Mouse (Mus musculus): ENCODE measurements around the gene Tmem274. TPM values are rescaled to one million over a fixed set of nuclear protein-coding genes. Genes with fewer than 3 reads are reported as not detected.

Tmem274 gene
- total and polyA plus RNA-seq, 2 experiments from 2014 or later: not detected

DNA sequence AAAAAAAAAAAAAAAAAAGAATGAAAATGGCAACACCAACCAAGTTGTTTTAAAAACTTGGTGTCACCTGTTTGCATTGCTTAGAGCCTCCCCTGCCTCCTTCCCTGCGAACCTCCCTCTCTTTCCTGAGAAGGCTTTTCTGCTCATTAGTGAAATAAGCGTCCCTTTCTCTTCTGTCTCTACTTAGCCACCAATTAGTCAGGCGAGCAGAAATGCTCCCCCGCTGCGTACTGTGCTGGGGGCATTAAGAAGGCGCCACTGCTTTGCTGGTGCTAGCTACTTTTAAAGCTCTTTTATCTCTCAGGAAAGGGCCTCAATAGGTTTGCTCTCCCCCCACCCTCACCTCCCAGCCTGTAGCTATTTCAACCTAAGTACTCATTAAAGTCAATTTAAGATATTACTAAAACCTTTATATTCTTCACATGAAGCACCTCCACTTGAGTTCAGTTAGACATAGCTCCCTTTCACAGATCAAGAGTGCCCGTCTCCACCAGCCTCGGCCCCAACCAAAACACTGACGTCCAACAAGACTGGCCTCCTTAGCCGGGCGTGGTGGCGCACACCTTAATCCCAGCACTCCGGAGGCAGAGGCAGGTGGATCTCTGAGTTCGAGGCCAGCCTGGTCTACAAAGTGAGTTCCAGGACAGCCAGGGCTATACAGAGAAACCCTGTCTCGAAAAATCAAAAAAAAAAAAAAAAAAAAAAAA lies 28.2 kb downstream of the Tmem274 start:
- ATAC-seq: peak; percentile 53; the same call in 1 of the 2 replicates
- WGBS: 20% methylated on average over 14 of the region's 15 CpGs
- H3K27ac ChIP-seq (ENCODE audit: low read depth, low read length): no peak overlapping the region

DNA sequence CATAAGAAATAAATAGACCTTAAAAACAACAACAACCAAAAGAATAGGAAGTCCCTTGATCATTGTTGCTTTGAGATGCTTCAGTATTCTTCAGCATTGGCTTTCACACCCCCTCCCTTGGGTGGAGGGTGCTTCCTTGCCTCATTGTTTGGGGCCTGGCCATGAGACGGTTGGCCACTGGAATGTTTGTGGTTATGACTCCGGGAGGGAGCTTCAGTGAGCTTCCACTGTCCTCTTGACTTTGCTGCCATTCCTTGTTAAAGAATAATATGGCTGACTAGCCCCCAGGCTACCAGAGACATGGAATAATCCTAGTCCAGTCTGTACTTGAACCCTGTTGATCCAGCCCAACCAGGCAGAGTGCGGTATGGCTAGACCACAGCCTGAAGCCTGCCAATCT lies 29.7 kb downstream of the Tmem274 start:
- Histone ChIP-seq H3K36me3 (ENCODE audit: insufficient read depth) (no peaks in the 10 kb centered on the region), H3K9ac (no peak overlapping the region), H3K9me3 (ENCODE audit: low read length) (no peaks in the 10 kb centered on the region), H3K4me2 (ENCODE audit: low read depth) (no peak overlapping the region), H3K27me3 (ENCODE audit: insufficient read depth, low read length) (no peaks in the 10 kb centered on the region), H3K4me1 (ENCODE audit: insufficient read depth) (no peaks in the 10 kb centered on the region), H3K27ac (ENCODE audit: low read depth, low read length) (no peak overlapping the region), H3K4me3 (ENCODE audit: low read depth, low read length) (no peak overlapping the region)
- no peak for TF ChIP-seq CTCF (IDR thresholded peaks at IDR 0.05; ENCODE audit: low read depth)
- ATAC-seq (no peak), DNase-seq (no peak)
- 87% methylated on average over 3 of the region's 3 CpGs for WGBS

More for the DNA sequence above, 28.2 kb downstream of the Tmem274 start:
- H3K4me3 ChIP-seq (ENCODE audit: low read depth, low read length): no peak overlapping the region
- H3K9ac ChIP-seq: no peak overlapping the region
- no peaks in the 10 kb centered on the region for H3K4me1 ChIP-seq (ENCODE audit: insufficient read depth)
- H3K4me2 ChIP-seq (ENCODE audit: low read depth): no peak overlapping the region
- no peaks in the 10 kb centered on the region for H3K9me3 ChIP-seq (ENCODE audit: low read length)
- TF ChIP-seq CTCF (IDR thresholded peaks at IDR 0.05; ENCODE audit: low read depth): no peak
- no peaks in the 10 kb centered on the region for H3K27me3 ChIP-seq (ENCODE audit: insufficient read depth, low read length)
- no peaks in the 10 kb centered on the region for H3K36me3 ChIP-seq (ENCODE audit: insufficient read depth)
- peak; percentile 43 for DNase-seq

DNA sequence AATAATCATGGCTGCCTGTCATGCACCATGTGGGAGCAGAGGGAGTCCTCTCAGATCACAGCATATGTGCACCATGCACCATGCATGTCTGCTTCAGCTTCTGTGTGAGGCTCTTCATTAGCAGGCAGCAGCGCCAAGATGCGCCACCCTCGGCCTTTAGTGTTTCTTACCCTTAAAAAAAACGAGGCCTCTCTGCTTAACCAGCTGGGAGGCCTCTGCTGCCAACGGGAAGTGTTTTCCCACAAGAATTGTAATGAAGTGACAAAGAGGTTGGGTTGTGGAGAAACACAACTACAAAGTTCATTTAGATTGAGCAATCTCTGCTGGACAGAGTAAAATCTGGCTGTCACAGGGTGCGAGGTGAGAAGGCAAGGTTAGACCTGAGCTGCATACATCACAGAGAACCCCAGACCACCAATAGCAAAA lies 34.1 kb downstream of the Tmem274 start:
- no peak overlapping the region for H3K9ac ChIP-seq
- no peak for TF ChIP-seq CTCF (IDR thresholded peaks at IDR 0.05; ENCODE audit: low read depth)
- H3K27me3 ChIP-seq (ENCODE audit: insufficient read depth, low read length): no peaks in the 10 kb centered on the region
- WGBS: 20% methylated on average over 6 of the region's 6 CpGs
- no peaks in the 10 kb centered on the region for H3K4me1 ChIP-seq (ENCODE audit: insufficient read depth)
- no peak overlapping the region for H3K4me3 ChIP-seq (ENCODE audit: low read depth, low read length)
- ATAC-seq (peak; percentile 81; the same call in 1 of the 2 replicates), DNase-seq (peak; percentile 42)
- no peaks in the 10 kb centered on the region for H3K9me3 ChIP-seq (ENCODE audit: low read length)
- peak overlapping the region; percentile 60 for H3K27ac ChIP-seq (ENCODE audit: low read depth, low read length)
- no peaks in the 10 kb centered on the region for H3K36me3 ChIP-seq (ENCODE audit: insufficient read depth)
- no peak overlapping the region for H3K4me2 ChIP-seq (ENCODE audit: low read depth)

DNA sequence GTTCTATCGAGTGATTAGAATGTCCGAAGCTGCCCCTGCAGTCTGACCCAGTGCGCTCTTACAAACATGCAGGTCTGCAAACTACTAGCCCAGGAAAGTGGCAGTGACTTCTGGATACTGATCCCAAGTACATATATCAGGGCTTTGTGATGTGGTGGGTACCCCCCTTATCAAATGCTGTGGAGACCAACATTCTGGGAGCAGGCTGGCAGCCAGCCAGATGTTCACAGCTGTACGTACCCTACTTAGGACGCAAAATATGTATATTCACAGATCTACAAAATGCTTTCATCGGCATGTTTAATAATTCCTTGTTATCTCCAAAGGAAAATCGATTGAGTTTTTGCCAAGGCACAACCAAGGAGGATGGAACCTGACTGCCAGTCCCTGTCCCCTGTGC lies 34.9 kb downstream of the Tmem274 start:
- WGBS: 71% methylated on average over 7 of the region's 7 CpGs
- Histone ChIP-seq H3K9me3 (ENCODE audit: low read length) (no peaks in the 10 kb centered on the region), H3K27ac (ENCODE audit: low read depth, low read length) (no peak overlapping the region), H3K27me3 (ENCODE audit: insufficient read depth, low read length) (no peaks in the 10 kb centered on the region), H3K4me1 (ENCODE audit: insufficient read depth) (no peaks in the 10 kb centered on the region), H3K9ac (no peak overlapping the region), H3K36me3 (ENCODE audit: insufficient read depth) (no peaks in the 10 kb centered on the region), H3K4me3 (ENCODE audit: low read depth, low read length) (no peak overlapping the region), H3K4me2 (ENCODE audit: low read depth) (no peak overlapping the region)
- no peak for TF ChIP-seq CTCF (IDR thresholded peaks at IDR 0.05; ENCODE audit: low read depth)
- no peak for ATAC-seq
- peak; percentile 43 for DNase-seq

DNA sequence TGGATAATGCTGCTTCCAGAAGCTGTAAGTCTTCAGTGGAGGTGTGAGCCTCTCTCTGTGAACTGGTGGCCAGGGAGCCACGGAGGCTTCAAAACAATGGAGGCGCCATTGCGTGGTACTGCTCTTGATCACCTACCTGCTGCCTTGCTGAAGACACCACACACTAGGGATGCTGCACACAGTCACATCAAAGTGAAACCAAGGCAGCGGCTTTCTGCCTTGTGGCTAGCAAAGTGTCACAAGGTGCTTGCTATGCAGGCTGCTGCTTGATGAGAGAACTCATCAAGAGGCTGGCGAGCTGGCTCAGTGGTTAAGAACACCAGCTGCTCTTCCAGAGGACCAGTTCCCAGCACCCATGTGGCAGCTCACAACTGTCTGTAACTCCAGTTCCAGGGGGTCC lies 38.5 kb downstream of the Tmem274 start:
- Histone ChIP-seq H3K4me1 (ENCODE audit: insufficient read depth) (peaks cover 10% of the 10 kb centered on the region), H3K27me3 (ENCODE audit: insufficient read depth, low read length) (no peaks in the 10 kb centered on the region), H3K36me3 (ENCODE audit: insufficient read depth) (no peaks in the 10 kb centered on the region), H3K27ac (ENCODE audit: low read depth, low read length) (no peak overlapping the region), H3K4me2 (ENCODE audit: low read depth) (no peak overlapping the region), H3K9me3 (ENCODE audit: low read length) (no peaks in the 10 kb centered on the region), H3K4me3 (ENCODE audit: low read depth, low read length) (no peak overlapping the region), H3K9ac (no peak overlapping the region)
- TF ChIP-seq CTCF (IDR thresholded peaks at IDR 0.05; ENCODE audit: low read depth): no peak
- ATAC-seq (no peak), DNase-seq (no peak)
- WGBS: 92% methylated on average over 5 of the region's 5 CpGs

DNA sequence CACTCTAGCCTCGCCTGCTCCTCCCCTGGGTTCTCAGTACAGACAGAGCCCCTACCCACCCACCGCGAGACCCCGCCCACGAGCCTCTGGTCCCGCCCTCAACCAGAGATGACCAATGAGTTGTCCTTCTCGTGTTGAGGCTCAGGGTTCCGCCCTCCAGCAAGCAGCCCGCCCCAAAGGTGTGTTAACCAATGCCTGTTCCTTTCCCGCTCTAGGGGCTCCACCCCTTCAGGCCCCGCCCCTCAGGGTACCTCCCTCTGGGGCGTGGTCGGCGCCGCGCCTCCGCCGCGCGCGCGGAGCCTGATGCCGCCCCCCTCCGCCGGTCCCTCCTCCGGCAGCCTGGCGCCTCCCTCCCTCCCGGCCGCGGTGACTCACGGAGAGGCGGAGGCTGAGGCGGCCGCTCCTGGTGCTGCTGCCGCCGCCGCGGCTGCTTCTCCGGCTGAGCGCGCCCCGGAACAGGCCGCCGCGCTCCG lies 40.7 kb downstream of the Tmem274 start, which contains the start of gene Ctnnbip1:
TSS of gene Ctnnbip1 (plus strand) at position 369 of the 473 bp plus-strand sequence.
- ATAC-seq: peak; percentile 99
- Histone ChIP-seq H3K4me3 (ENCODE audit: low read depth, low read length) (peak within 1 kb of the TSS; percentile 83), H3K27me3 (ENCODE audit: insufficient read depth, low read length) (no peaks in the 10 kb centered on the region)

More for the DNA sequence above, 40.7 kb downstream of the Tmem274 start, which contains the start of gene Ctnnbip1:
- H3K4me1 ChIP-seq (ENCODE audit: insufficient read depth): peaks cover 10% of the 10 kb centered on the region
- H3K27ac ChIP-seq (ENCODE audit: low read depth, low read length): peak within 1 kb of the TSS; percentile 78
- H3K4me2 ChIP-seq (ENCODE audit: low read depth): peak within 1 kb of the TSS; percentile 83
- no peaks in the 10 kb centered on the region for H3K9me3 ChIP-seq (ENCODE audit: low read length)
- DNase-seq: peak; percentile 96
- H3K36me3 ChIP-seq (ENCODE audit: insufficient read depth): no peaks in the 10 kb centered on the region
- TF ChIP-seq CTCF (IDR thresholded peaks at IDR 0.05; ENCODE audit: low read depth): no peak
- peak within 1 kb of the TSS; percentile 84 for H3K9ac ChIP-seq
- WGBS: 2% methylated on average over 37 of the region's 46 CpGs
